Mouse (Mus musculus) CD8-positive naive resting alpha-beta T cell, adult 2 months (primary cell): ENCODE measurements around the gene Guca1b.
"Not testable (repeated sequence)": the region's sequence is repeated elsewhere in the genome, so short reads cannot be mapped to it uniquely, and the experiment has no call there.

Experiments used
- DNase-seq, 2 experiments: peaks; one replicate each; pipeline ENCODE4 v3.0.0; 2022; ENCODE audit warnings: low read depth in 2 of 2, low spot score in 2 of 2

Guca1b gene

GRCm38 (mm10) chr17:47409897-47410861 lies 25.0 kb downstream of the Guca1b start:
- DNase-seq, result peak; percentile 7 to 8

GRCm38 (mm10) chr17:47420195-47420594 lies 35.0 kb downstream of the Guca1b start:
- no peak for DNase-seq

GRCm38 (mm10) chr17:47421566-47421965 lies 36.4 kb downstream of the Guca1b start:
- DNase-seq, result no peak

GRCm38 (mm10) chr17:47422616-47423015 lies 37.4 kb downstream of the Guca1b start:
- not testable (repeated sequence) for DNase-seq

GRCm38 (mm10) chr17:47424186-47424585 lies 39.0 kb downstream of the Guca1b start:
- DNase-seq, result no peak

GRCm38 (mm10) chr17:47427316-47427715 lies 42.1 kb downstream of the Guca1b start:
- DNase-seq, result no peak

GRCm38 (mm10) chr17:47428831-47429304 lies 43.7 kb downstream of the Guca1b start:
- DNase-seq, result no peak

- DNase-seq, result no peak
Measured at GRCm38 (mm10) chr17:47430815-47431214, 45.6 kb downstream of the Guca1b start.

DNA sequence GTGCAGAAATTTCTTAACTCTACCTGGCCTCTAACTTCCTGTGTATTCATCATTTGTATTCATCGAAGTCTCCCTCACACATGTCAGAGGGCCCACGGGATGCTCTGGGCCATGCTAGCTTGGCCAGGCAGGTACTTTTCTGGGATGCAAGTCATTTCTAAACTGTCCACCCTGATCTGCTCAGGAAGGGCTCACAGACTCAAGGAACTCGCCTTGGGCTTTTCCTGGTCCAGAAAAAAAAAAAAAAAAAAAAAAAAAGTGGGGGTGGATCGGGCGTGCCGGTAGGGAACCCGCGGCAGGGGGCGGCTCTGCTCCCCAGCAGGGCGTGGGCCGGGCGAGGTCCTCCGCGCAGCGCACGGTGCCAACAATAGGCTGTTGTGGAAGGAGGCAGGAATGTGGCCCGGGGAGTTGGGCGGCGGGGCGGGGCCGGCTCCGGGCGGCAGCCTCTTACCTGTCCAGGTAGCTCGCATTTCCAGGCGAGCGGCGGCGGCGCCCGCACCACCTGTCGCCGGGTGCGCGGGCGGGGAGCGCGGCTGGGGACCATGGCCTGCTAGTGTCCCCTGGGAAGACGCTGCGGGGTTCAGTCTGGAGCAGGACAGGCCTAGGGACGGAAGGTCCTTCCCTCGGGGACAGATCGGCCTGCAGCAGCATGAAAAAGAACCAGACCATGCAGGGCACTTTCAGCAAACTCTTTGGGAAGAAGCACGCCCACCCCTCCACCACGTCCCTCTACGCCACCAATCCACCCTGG lies 51.1 kb downstream of the Guca1b start, which contains the start of gene AI661453:
TSS of gene AI661453 (plus strand) at position 460 of the 751 bp plus-strand sequence.
- no peak for DNase-seq

- peak in 1 of 2 experiments; percentile 4 for DNase-seq
Measured at GRCm38 (mm10) chr17:47436907-47437547, 51.8 kb downstream of the Guca1b start, which contains the start of gene 1700001C19Rik. TSS of gene 1700001C19Rik (minus strand) at chr17:47437376.

- DNase-seq, result no peak
Measured at GRCm38 (mm10) chr17:47438611-47439010, 53.4 kb downstream of the Guca1b start.

- DNase-seq, result no peak
Measured at GRCm38 (mm10) chr17:47439396-47440028, 54.3 kb downstream of the Guca1b start.

- no peak for DNase-seq
Measured at GRCm38 (mm10) chr17:47440359-47440890, 55.2 kb downstream of the Guca1b start.

DNA sequence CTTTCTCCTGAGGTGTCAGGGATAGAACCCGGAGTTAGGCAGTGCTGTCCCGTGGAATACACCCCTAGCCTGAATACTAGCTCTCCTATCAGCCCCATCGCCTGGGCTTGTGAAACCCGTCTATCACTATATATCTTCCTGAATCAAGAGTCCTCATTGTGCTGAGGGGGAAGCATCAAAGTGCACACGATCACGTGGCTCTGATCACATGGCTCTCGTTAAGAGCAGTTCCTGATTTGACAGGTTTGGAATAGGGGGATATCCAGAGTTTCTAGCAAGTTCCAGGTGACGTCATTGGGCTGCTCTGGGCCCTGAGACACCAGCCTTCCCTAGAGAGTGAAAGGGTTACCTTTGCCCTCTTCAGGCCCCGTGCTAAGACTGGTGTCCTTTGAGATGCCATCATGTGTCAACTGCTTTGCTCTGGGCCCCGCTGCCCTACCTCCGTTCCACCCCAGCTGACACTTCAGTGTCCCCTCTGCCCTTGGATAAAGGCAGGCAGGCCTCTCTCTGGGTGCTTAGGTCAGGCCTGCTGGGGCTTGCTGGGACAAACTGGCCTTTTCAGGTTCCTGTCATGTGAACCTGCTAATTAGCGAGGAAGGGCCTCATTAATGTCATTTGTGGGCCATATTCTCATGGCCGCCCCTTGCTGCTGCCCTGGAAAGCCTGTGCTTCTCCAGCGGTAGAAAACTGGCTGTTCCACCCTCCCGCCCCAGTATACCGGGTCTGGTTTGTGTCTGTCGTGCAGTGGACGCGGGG lies 56.3 kb downstream of the Guca1b start:
- no peak for DNase-seq

- no peak for DNase-seq
Measured at GRCm38 (mm10) chr17:47442271-47442670, 57.1 kb downstream of the Guca1b start.
